Mouse (Mus musculus): Measurements from ENCODE around the gene Snorc. TPM values are rescaled to one million over a fixed set of nuclear protein-coding genes. Genes with fewer than 3 reads are reported as not detected.

The Snorc gene
- total and polyA plus RNA-seq, 3 experiments: not detected

GRCm38 (mm10) chr1:87520467-87520866 is 50.4 kb downstream of the Snorc start:
- DNase-seq (ENCODE audit: low spot score) (no peak), ATAC-seq (ENCODE audit: extremely low read depth, insufficient number of reproducible peaks, low FRiP score, poor library complexity, severe bottlenecking) (no peak)
- Histone ChIP-seq H3K27me3 (ENCODE audit: insufficient read depth, low read length) (peaks cover 28% of the 10 kb centered on the region), H3K9me3 (replicated peaks) (peaks cover 2% of the 10 kb centered on the region), H3K36me3 (replicated peaks) (no peaks in the 10 kb centered on the region), H3K4me3 (ENCODE audit: low read depth, low read length) (no peak overlapping the region), H3K4me1 (ENCODE audit: insufficient read depth, low read depth, low read length) (no peaks in the 10 kb centered on the region)
- TF ChIP-seq CTCF (IDR thresholded peaks at IDR 0.05; ENCODE audit: low read depth, low read length): no peak
- TF ChIP-seq GATA1 (IDR thresholded peaks at IDR 0.05; ENCODE audit: borderline replicate concordance, low read length): no peak
- no peak for TF ChIP-seq POLR2AphosphoS5 (IDR thresholded peaks at IDR 0.05; ENCODE audit: insufficient replicate concordance, low read depth, low read length)
- no peak for TF ChIP-seq TAL1 (conservative IDR thresholded peaks at IDR 0.05; ENCODE audit: low read depth, low read length)
- no peak for TF ChIP-seq GATA2 (IDR thresholded peaks at IDR 0.05; ENCODE audit: borderline replicate concordance, low read depth, low read length)

GRCm38 (mm10) chr1:87521523-87521922 is 51.5 kb downstream of the Snorc start:
- Histone ChIP-seq H3K4me1 (ENCODE audit: insufficient read depth, low read depth, low read length) (no peaks in the 10 kb centered on the region), H3K9me3 (replicated peaks) (no peaks in the 10 kb centered on the region), H3K27me3 (ENCODE audit: insufficient read depth, low read length) (peaks cover 31% of the 10 kb centered on the region), H3K4me3 (ENCODE audit: low read depth, low read length) (no peak overlapping the region), H3K36me3 (replicated peaks) (no peaks in the 10 kb centered on the region)
- DNase-seq (ENCODE audit: low spot score): no peak
- no peak for ATAC-seq (ENCODE audit: extremely low read depth, insufficient number of reproducible peaks, low FRiP score, poor library complexity, severe bottlenecking)
- TF ChIP-seq CTCF (IDR thresholded peaks at IDR 0.05; ENCODE audit: low read depth, low read length): no peak
- no peak for TF ChIP-seq GATA2 (IDR thresholded peaks at IDR 0.05; ENCODE audit: borderline replicate concordance, low read depth, low read length)
- no peak for TF ChIP-seq POLR2AphosphoS5 (IDR thresholded peaks at IDR 0.05; ENCODE audit: insufficient replicate concordance, low read depth, low read length)
- TF ChIP-seq TAL1 (conservative IDR thresholded peaks at IDR 0.05; ENCODE audit: low read depth, low read length): no peak
- no peak for TF ChIP-seq GATA1 (IDR thresholded peaks at IDR 0.05; ENCODE audit: borderline replicate concordance, low read length)

GRCm38 (mm10) chr1:87525041-87525440 is 55.0 kb downstream of the Snorc start:
- TF ChIP-seq CTCF (IDR thresholded peaks at IDR 0.05; ENCODE audit: low read depth, low read length): no peak
- no peak for TF ChIP-seq GATA1 (IDR thresholded peaks at IDR 0.05; ENCODE audit: borderline replicate concordance, low read length)
- TF ChIP-seq TAL1 (conservative IDR thresholded peaks at IDR 0.05; ENCODE audit: low read depth, low read length): no peak
- no peak for TF ChIP-seq GATA2 (IDR thresholded peaks at IDR 0.05; ENCODE audit: borderline replicate concordance, low read depth, low read length)
- no peak for TF ChIP-seq POLR2AphosphoS5 (IDR thresholded peaks at IDR 0.05; ENCODE audit: insufficient replicate concordance, low read depth, low read length)
- ATAC-seq (ENCODE audit: extremely low read depth, insufficient number of reproducible peaks, low FRiP score, poor library complexity, severe bottlenecking) (no peak), DNase-seq (ENCODE audit: low spot score) (no peak)

More at GRCm38 (mm10) chr1:87525041-87525440, 55.0 kb downstream of the Snorc start:
- no peaks in the 10 kb centered on the region for H3K9me3 ChIP-seq (replicated peaks)
- H3K36me3 ChIP-seq (replicated peaks): no peaks in the 10 kb centered on the region
- H3K4me3 ChIP-seq (ENCODE audit: low read depth, low read length): no peak overlapping the region
- H3K4me1 ChIP-seq (ENCODE audit: insufficient read depth, low read depth, low read length): no peaks in the 10 kb centered on the region
- peaks cover 32% of the 10 kb centered on the region for H3K27me3 ChIP-seq (ENCODE audit: insufficient read depth, low read length)

Other genes starting within 250 kb of the Snorc start
- not detected in 2 replicates for gene Efhd1, start 205.9 kb upstream of the Snorc start, total RNA-seq (2014; fragmentation: Nextera tagmentation)
- 0.27 and 0.87 TPM in 2 replicates for gene Efhd1, start 205.9 kb upstream of the Snorc start, total RNA-seq (2017)
- gene Efhd1, start 205.9 kb upstream of the Snorc start, polyA plus RNA-seq (2012): not detected in 2 replicates
- 122 and 139 TPM in 2 replicates for gene Gigyf2, start 143.3 kb upstream of the Snorc start, total RNA-seq (2014; fragmentation: Nextera tagmentation)
- gene Gigyf2, start 143.3 kb upstream of the Snorc start, total RNA-seq (2017): 82.4 and 93.3 TPM in 2 replicates
- 18.8 and 26.7 TPM in 2 replicates for gene Gigyf2, start 143.3 kb upstream of the Snorc start, polyA plus RNA-seq (2012)
- not detected in 2 replicates for gene Kcnj13, start 75.5 kb upstream of the Snorc start, total RNA-seq (2014; fragmentation: Nextera tagmentation)
- gene Kcnj13, start 75.5 kb upstream of the Snorc start, total RNA-seq (2017): 0.12 and 0.16 TPM in 2 replicates
- gene Kcnj13, start 75.5 kb upstream of the Snorc start, polyA plus RNA-seq (2012): not detected in 2 replicates
- not detected in 2 replicates for gene Neu2, start 39.6 kb downstream of the Snorc start, total RNA-seq (2014; fragmentation: Nextera tagmentation)
- gene Neu2, start 39.6 kb downstream of the Snorc start, total RNA-seq (2017): 0.12 and 0.38 TPM in 2 replicates
- gene Neu2, start 39.6 kb downstream of the Snorc start, polyA plus RNA-seq (2012): not detected in 2 replicates
- not detected in 2 replicates for gene Ngef, start 103.6 kb downstream of the Snorc start, total RNA-seq (2014; fragmentation: Nextera tagmentation)
- 0.16 TPM in 1 of 2 replicates, not detected in the other for gene Ngef, start 103.6 kb downstream of the Snorc start, total RNA-seq (2017)
- gene Ngef, start 103.6 kb downstream of the Snorc start, polyA plus RNA-seq (2012): not detected in 2 replicates
- gene Inpp5d, start 150.0 kb downstream of the Snorc start, total RNA-seq (2014; fragmentation: Nextera tagmentation): 186 and 188 TPM in 2 replicates
- 214 and 238 TPM in 2 replicates for gene Inpp5d, start 150.0 kb downstream of the Snorc start, total RNA-seq (2017)
- gene Inpp5d, start 150.0 kb downstream of the Snorc start, polyA plus RNA-seq (2012): 113 and 122 TPM in 2 replicates